Mouse (Mus musculus): Measurements from ENCODE around the gene Hfe. TPM values are rescaled to one million over a fixed set of nuclear protein-coding genes. Genes with fewer than 3 reads are reported as not detected.

The Hfe gene
- total and polyA plus RNA-seq, 3 experiments, result 0.08 to 1.0 (median 0.39) TPM

- TF ChIP-seq SMC3 (IDR thresholded peaks at IDR 0.05; ENCODE audit: low read depth, low read length) (no peak), ZMIZ1 (IDR thresholded peaks at IDR 0.05; ENCODE audit: low read depth, low read length) (peak; percentile 100), ZNF384 (IDR thresholded peaks at IDR 0.05; ENCODE audit: low read depth, low read length) (peak; percentile 27; the same call in 1 of the 2 replicates), TBP (conservative IDR thresholded peaks at IDR 0.05; ENCODE audit: low read depth, low read length) (peak; percentile 99), NRF1 (IDR thresholded peaks at IDR 0.05; ENCODE audit: low read depth, low read length) (peak; percentile 50; the same call in 1 of the 2 replicates), ZC3H11A (IDR thresholded peaks at IDR 0.05; ENCODE audit: low read depth, low read length) (no peak), RCOR1 (conservative IDR thresholded peaks at IDR 0.05; ENCODE audit: low read depth, low read length) (peak; percentile 98), CHD2 (IDR thresholded peaks at IDR 0.05; ENCODE audit: low read length) (peak; percentile 62; the same call in 1 of the 2 replicates), MAZ (IDR thresholded peaks at IDR 0.05; ENCODE audit: low read depth, low read length) (peak; percentile 83), MEF2A (IDR thresholded peaks at IDR 0.05; ENCODE audit: borderline replicate concordance, low read depth, low read length) (peak; percentile 64), JUND (conservative IDR thresholded peaks at IDR 0.05; ENCODE audit: low read depth, low read length) (peak; percentile 17; the same call in 1 of the 2 replicates), CTCF (conservative IDR thresholded peaks at IDR 0.05 in 1 of 2, IDR thresholded peaks at IDR 0.05 in 1 of 2; ENCODE audit: low read depth in 2 of 2, low read length in 2 of 2) (no peak), MYC (IDR thresholded peaks at IDR 0.05; ENCODE audit: low read depth, low read length) (peak; percentile 58; the same call in 1 of the 2 replicates), EP300 (IDR thresholded peaks at IDR 0.05; ENCODE audit: low read length) (no peak), TCF12 (IDR thresholded peaks at IDR 0.05; ENCODE audit: low read depth, low read length) (peak; percentile 95), MAFK (IDR thresholded peaks at IDR 0.05; ENCODE audit: insufficient replicate concordance, low read length) (no peak)
Measured at GRCm38 (mm10) chr13:23698300-23698693, 12.4 kb downstream of the Hfe start, which contains the start of gene Hist1h4c (continued).

- peaks cover 2 to 45% of the 10 kb centered on the region in 2 experiments; a peak in 2 of 4 replicates for H3K4me1 ChIP-seq (ENCODE audit: control insufficient read depth in 1 of 2, insufficient read depth in 2 of 2)
- peak; percentile 75; the same call in 1 of the 2 replicates for TF ChIP-seq MYC (IDR thresholded peaks at IDR 0.05; ENCODE audit: low read depth, low read length)
- TF ChIP-seq ZMIZ1 (IDR thresholded peaks at IDR 0.05; ENCODE audit: low read depth, low read length), result peak; percentile 99
- TF ChIP-seq ELF1 (IDR thresholded peaks at IDR 0.05; ENCODE audit: low read depth, low read length), result peak; percentile 85
- TF ChIP-seq CHD2 (IDR thresholded peaks at IDR 0.05; ENCODE audit: low read length), result peak; percentile 77
- TF ChIP-seq NELFE (IDR thresholded peaks at IDR 0.05; ENCODE audit: low read depth, low read length), result no peak
- TF ChIP-seq EP300 (IDR thresholded peaks at IDR 0.05; ENCODE audit: low read length), result no peak
- peak; percentile 100 for TF ChIP-seq POLR2AphosphoS2 (IDR thresholded peaks at IDR 0.05; ENCODE audit: low read depth, low read length)
- TF ChIP-seq CTCF (conservative IDR thresholded peaks at IDR 0.05 in 1 of 2, IDR thresholded peaks at IDR 0.05 in 1 of 2; ENCODE audit: low read depth in 2 of 2, low read length in 2 of 2), result peak; percentile 43 to 78
- TF ChIP-seq JUND (conservative IDR thresholded peaks at IDR 0.05; ENCODE audit: low read depth, low read length), result 0 out of 2 replicates have a peak, but pooled peaks have one; percentile 40
- TF ChIP-seq CHD1 (IDR thresholded peaks at IDR 0.05; ENCODE audit: low read depth, low read length), result peak; percentile 95
- no peak; the same call in 1 of the 2 replicates for TF ChIP-seq HCFC1 (IDR thresholded peaks at IDR 0.05; ENCODE audit: low read depth, low read length)
- no peak for TF ChIP-seq E2F4 (IDR thresholded peaks at IDR 0.05; ENCODE audit: insufficient replicate concordance, low read depth, low read length)
- no peak for TF ChIP-seq TCF12 (IDR thresholded peaks at IDR 0.05; ENCODE audit: low read depth, low read length)
- no peak; the same call in 1 of the 2 replicates for TF ChIP-seq NRF1 (IDR thresholded peaks at IDR 0.05; ENCODE audit: low read depth, low read length)
- TF ChIP-seq USF2 (conservative IDR thresholded peaks at IDR 0.05; ENCODE audit: low read depth, low read length), result no peak
- TF ChIP-seq POLR2A (IDR thresholded peaks at IDR 0.05; ENCODE audit: low read depth, low read length), result peak; percentile 55; the same call in 1 of the 2 replicates
- peak; percentile 67 for TF ChIP-seq RCOR1 (conservative IDR thresholded peaks at IDR 0.05; ENCODE audit: low read depth, low read length)
- peak; percentile 71 for TF ChIP-seq SMC3 (IDR thresholded peaks at IDR 0.05; ENCODE audit: low read depth, low read length)
- peak; percentile 83 for TF ChIP-seq MXI1 (IDR thresholded peaks at IDR 0.05; ENCODE audit: low read depth, low read length)
- TF ChIP-seq SIN3A (IDR thresholded peaks at IDR 0.05; ENCODE audit: low read length), result peak; percentile 61; the same call in 1 of the 2 replicates
- peak; percentile 18; the same call in 1 of the 2 replicates for TF ChIP-seq ETS1 (conservative IDR thresholded peaks at IDR 0.05; ENCODE audit: low read depth, low read length)
- no peak for TF ChIP-seq GABPA (IDR thresholded peaks at IDR 0.05; ENCODE audit: insufficient replicate concordance, low read depth, low read length)
- 0 out of 2 replicates have a peak, but pooled peaks have one; percentile 54 for TF ChIP-seq MAX (IDR thresholded peaks at IDR 0.05; ENCODE audit: low read length)
- TF ChIP-seq JUN (IDR thresholded peaks at IDR 0.05; ENCODE audit: insufficient read depth, low read depth, low read length), result no peak
- TF ChIP-seq RAD21 (IDR thresholded peaks at IDR 0.05; ENCODE audit: low read depth, low read length), result peak; percentile 48
- TF ChIP-seq MAFK (IDR thresholded peaks at IDR 0.05; ENCODE audit: insufficient replicate concordance, low read length), result 0 out of 2 replicates have a peak, but pooled peaks have one; percentile 33
- no peak for TF ChIP-seq USF1 (IDR thresholded peaks at IDR 0.05; ENCODE audit: low read depth, low read length)
Measured at GRCm38 (mm10) chr13:23697491-23698299, 13.0 kb downstream of the Hfe start.

More at GRCm38 (mm10) chr13:23697491-23698299, 13.0 kb downstream of the Hfe start:
- in situ Hi-C loops (cut with MboI; ENCODE audit: low pct_ligation_motif_present, low pct_unique_long_range_greater_than_20kb, low sequenced_read_pairs) (no loop called here), dilution Hi-C loops (cut with MboI; ENCODE audit: extremely low pct_ligation_motif_present, extremely low pct_unique_long_range_greater_than_20kb, low sequenced_read_pairs) (loop anchor here (10.0 kb wide), 1 partner anchor 47 kb away; the partner anchor contains the start of genes Hist1h2bb and Hist1h3c)
- Histone ChIP-seq H3K4me3 (replicated peaks in 1 of 3; ENCODE audit: low read depth in 2 of 3, low read length in 2 of 3, poor library complexity in 1 of 3) (peak overlapping the region; percentile 26 to 47 (median 32)), H3K36me3 (replicated peaks in 1 of 2; ENCODE audit: control insufficient read depth in 1 of 2, insufficient read depth in 1 of 2, low read length in 1 of 2) (no peaks in the 10 kb centered on the region), H3K27ac (ENCODE audit: insufficient read depth, low read depth) (peak overlapping the region; percentile 89), H3K79me2 (replicated peaks; ENCODE audit: control insufficient read depth, extremely low read depth, insufficient read depth, poor library complexity, severe bottlenecking) (no peaks in the 10 kb centered on the region), H3K9me3 (replicated peaks; ENCODE audit: low read length) (no peaks in the 10 kb centered on the region), H3K27me3 (replicated peaks) (no peaks in the 10 kb centered on the region), H3K4me2 (ENCODE audit: insufficient read depth, low read depth, poor library complexity, severe bottlenecking) (peak overlapping the region; percentile 93; the same call in 1 of the 2 replicates), H3K9ac (ENCODE audit: insufficient read depth, low read depth) (peak overlapping the region; percentile 50)
- peak; percentile 82 for DNase-seq (ENCODE audit: extremely low read depth)

Measured in CH12.LX (cell line).